Mouse (Mus musculus): ENCODE data around the gene Hspa2.

- TF ChIP-seq CTCF (IDR thresholded peaks at IDR 0.05; ENCODE audit: low read depth) (no peak), EP300 (IDR thresholded peaks at IDR 0.05; ENCODE audit: low read depth) (no peak)
These were observed 30.1 kb downstream of the Hspa2 start for GRCm38 (mm10) chr12:76434111-76434510.

Data from heart, postnatal 0 days (tissue).